Mouse (Mus musculus): ENCODE measurements around the gene 5730596B20Rik. TPM values are rescaled to one million over a fixed set of nuclear protein-coding genes. Genes with fewer than 3 reads are reported as not detected.
A peak's percentile ranks its signal among the peaks of the same experiment; 100 is the strongest.

5730596B20Rik gene
- polyA plus RNA-seq (2014; fragmentation: Nextera tagmentation; extraction: Ambion mirVana) = 2.5 and 2.8 TPM in 2 replicates

GRCm38 (mm10) chr6:52177061-52177735, at the start of gene 5730596B20Rik:
TSS of gene 5730596B20Rik (plus strand) at chr6:52177498.
- Histone ChIP-seq H3K9ac (ENCODE audit: low read length) (peak within 1 kb of the TSS; percentile 85), H3K4me3 (ENCODE audit: low read depth, low read length) (peak within 1 kb of the TSS; percentile 61), H3K4me1 (replicated peaks; ENCODE audit: control insufficient read depth, insufficient read depth, low read length) (peaks cover 26% of the 10 kb centered on the region), H3K27ac (ENCODE audit: low read depth) (peak within 1 kb of the TSS; percentile 97), H3K27me3 (replicated peaks; ENCODE audit: control insufficient read depth, insufficient read depth, low read length) (no peaks in the 10 kb centered on the region), H3K4me2 (ENCODE audit: low read length) (peak within 1 kb of the TSS; percentile 70), H3K36me3 (ENCODE audit: control insufficient read depth, insufficient read depth, low read length) (0 out of 2 replicates have a peak, but pooled peaks cover 9% of the 10 kb centered on the region), H3K9me3 (ENCODE audit: control insufficient read depth, low read length) (no peaks in the 10 kb centered on the region)
- no peak for ATAC-seq (replicated peaks; ENCODE audit: low FRiP score, low TSS enrichment, low read depth)
- DNase-seq (ENCODE audit: low spot score) = peak; percentile 84
- 1% methylated on average over 36 of the region's 36 CpGs for WGBS

- no peak overlapping the region for H3K27ac ChIP-seq (ENCODE audit: low read depth)
- H3K27me3 ChIP-seq (replicated peaks; ENCODE audit: control insufficient read depth, insufficient read depth, low read length) = no peaks in the 10 kb centered on the region
- no peak overlapping the region for H3K4me2 ChIP-seq (ENCODE audit: low read length)
- no peak overlapping the region for H3K9ac ChIP-seq (ENCODE audit: low read length)
- ATAC-seq (replicated peaks; ENCODE audit: low FRiP score, low TSS enrichment, low read depth) (no peak), DNase-seq (ENCODE audit: low spot score) (peak; percentile 50)
- 0 out of 2 replicates have a peak, but pooled peaks cover 7% of the 10 kb centered on the region for H3K4me1 ChIP-seq (replicated peaks; ENCODE audit: control insufficient read depth, insufficient read depth, low read length)
- no peak overlapping the region for H3K4me3 ChIP-seq (ENCODE audit: low read depth, low read length)
- WGBS = 62% methylated on average over 9 of the region's 9 CpGs
- H3K9me3 ChIP-seq (ENCODE audit: control insufficient read depth, low read length) = no peaks in the 10 kb centered on the region
- H3K36me3 ChIP-seq (ENCODE audit: control insufficient read depth, insufficient read depth, low read length) = no peaks in the 10 kb centered on the region
Measured at GRCm38 (mm10) chr6:52137841-52138535, 39.3 kb upstream of the 5730596B20Rik start.

DNA sequence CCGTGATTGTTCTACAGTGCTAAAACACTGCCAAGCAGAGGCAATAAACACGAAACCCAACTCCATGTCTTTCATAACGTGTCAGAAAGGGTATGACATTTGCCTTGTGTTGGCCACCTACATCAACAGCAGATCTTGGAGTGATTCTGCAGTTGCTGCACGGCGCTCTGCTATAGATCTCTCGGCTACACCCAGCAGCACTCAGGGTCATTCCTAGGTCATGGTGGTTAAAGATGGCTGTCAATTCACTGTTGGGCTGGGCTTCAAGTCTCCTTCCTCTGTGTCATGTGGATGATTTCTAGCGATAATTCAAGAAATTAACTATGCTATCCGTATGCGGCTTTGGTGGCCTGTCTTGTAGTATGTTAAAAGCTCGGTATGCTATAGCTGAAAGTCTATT, 38.7 kb upstream of the 5730596B20Rik start:
- 0 out of 2 replicates have a peak, but pooled peaks cover 7% of the 10 kb centered on the region for H3K4me1 ChIP-seq (replicated peaks; ENCODE audit: control insufficient read depth, insufficient read depth, low read length)
- DNase-seq (ENCODE audit: low spot score) (peak; percentile 47), ATAC-seq (replicated peaks; ENCODE audit: low FRiP score, low TSS enrichment, low read depth) (no peak)
- H3K9ac ChIP-seq (ENCODE audit: low read length) = no peak overlapping the region
- WGBS = 37% methylated on average over 10 of the region's 10 CpGs
- H3K27me3 ChIP-seq (replicated peaks; ENCODE audit: control insufficient read depth, insufficient read depth, low read length) = no peaks in the 10 kb centered on the region
- H3K4me2 ChIP-seq (ENCODE audit: low read length) = no peak overlapping the region
- H3K36me3 ChIP-seq (ENCODE audit: control insufficient read depth, insufficient read depth, low read length) = no peaks in the 10 kb centered on the region
- H3K9me3 ChIP-seq (ENCODE audit: control insufficient read depth, low read length) = no peaks in the 10 kb centered on the region
- H3K27ac ChIP-seq (ENCODE audit: low read depth) = no peak overlapping the region
- H3K4me3 ChIP-seq (ENCODE audit: low read depth, low read length) = no peak overlapping the region

DNA sequence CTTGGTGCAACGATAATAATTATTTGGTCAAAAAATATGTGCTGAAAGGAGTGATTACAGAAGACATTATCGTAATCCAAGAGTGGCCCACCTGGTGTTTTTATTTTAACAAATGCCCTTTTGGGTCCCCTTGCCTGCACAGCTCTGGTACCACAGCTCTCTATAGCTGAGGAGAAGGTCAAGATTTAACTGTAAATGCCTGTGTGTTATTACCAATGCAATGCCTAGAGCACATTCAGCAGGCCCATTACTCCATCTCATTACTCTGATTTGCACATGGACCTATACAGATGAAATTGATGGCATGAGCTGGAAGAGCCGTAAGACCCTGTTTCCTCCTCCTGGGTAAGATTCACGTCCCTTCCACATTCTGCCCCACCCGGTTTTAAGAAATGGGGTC, 38.2 kb upstream of the 5730596B20Rik start:
- ATAC-seq (replicated peaks; ENCODE audit: low FRiP score, low TSS enrichment, low read depth) (no peak), DNase-seq (ENCODE audit: low spot score) (peak; percentile 47)
- 81% methylated on average over 5 of the region's 5 CpGs for WGBS
- Histone ChIP-seq H3K4me3 (ENCODE audit: low read depth, low read length) (no peak overlapping the region), H3K36me3 (ENCODE audit: control insufficient read depth, insufficient read depth, low read length) (no peaks in the 10 kb centered on the region), H3K27me3 (replicated peaks; ENCODE audit: control insufficient read depth, insufficient read depth, low read length) (no peaks in the 10 kb centered on the region), H3K27ac (ENCODE audit: low read depth) (no peak overlapping the region), H3K9ac (ENCODE audit: low read length) (no peak overlapping the region), H3K4me1 (replicated peaks; ENCODE audit: control insufficient read depth, insufficient read depth, low read length) (0 out of 2 replicates have a peak, but pooled peaks cover 7% of the 10 kb centered on the region), H3K9me3 (ENCODE audit: control insufficient read depth, low read length) (no peaks in the 10 kb centered on the region), H3K4me2 (ENCODE audit: low read length) (no peak overlapping the region)

GRCm38 (mm10) chr6:52150401-52150966, 26.8 kb upstream of the 5730596B20Rik start:
- no peak for DNase-seq (ENCODE audit: low spot score)
- peak; percentile 51; the same call in 1 of the 2 replicates for ATAC-seq (replicated peaks; ENCODE audit: low FRiP score, low TSS enrichment, low read depth)
- H3K9me3 ChIP-seq (ENCODE audit: control insufficient read depth, low read length) = no peaks in the 10 kb centered on the region
- H3K27me3 ChIP-seq (replicated peaks; ENCODE audit: control insufficient read depth, insufficient read depth, low read length) = peaks cover 34% of the 10 kb centered on the region
- peak overlapping the region; percentile 37 for H3K4me2 ChIP-seq (ENCODE audit: low read length)
- H3K4me3 ChIP-seq (ENCODE audit: low read depth, low read length) = no peak overlapping the region
- H3K9ac ChIP-seq (ENCODE audit: low read length) = no peak overlapping the region
- 9% methylated on average over 16 of the region's 16 CpGs for WGBS
- H3K27ac ChIP-seq (ENCODE audit: low read depth) = no peak overlapping the region
- H3K4me1 ChIP-seq (replicated peaks; ENCODE audit: control insufficient read depth, insufficient read depth, low read length) = peaks cover 11% of the 10 kb centered on the region
- H3K36me3 ChIP-seq (ENCODE audit: control insufficient read depth, insufficient read depth, low read length) = no peaks in the 10 kb centered on the region

DNA sequence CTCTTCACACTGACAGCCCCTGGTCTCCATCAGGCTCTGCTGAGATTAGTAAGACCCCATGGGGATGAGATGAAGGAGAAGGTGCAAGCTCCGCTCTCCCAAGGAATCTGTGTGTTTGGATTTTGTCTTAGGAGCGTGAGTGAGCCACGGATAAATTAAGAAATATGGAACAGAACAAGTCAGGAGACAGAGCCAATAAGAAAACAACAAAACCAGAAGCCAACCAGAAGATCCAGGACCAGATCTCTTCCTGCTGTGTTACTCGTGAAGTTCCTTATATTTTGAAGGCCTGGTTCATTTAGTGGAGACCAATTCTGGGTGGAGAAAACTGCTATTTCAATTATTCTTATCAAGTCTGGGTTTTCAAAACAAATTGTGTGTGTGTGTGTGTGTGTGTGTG, 25.7 kb upstream of the 5730596B20Rik start:
- no peak overlapping the region for H3K9ac ChIP-seq (ENCODE audit: low read length)
- H3K4me1 ChIP-seq (replicated peaks; ENCODE audit: control insufficient read depth, insufficient read depth, low read length) = peaks cover 11% of the 10 kb centered on the region
- no peak overlapping the region for H3K4me2 ChIP-seq (ENCODE audit: low read length)
- H3K4me3 ChIP-seq (ENCODE audit: low read depth, low read length) = no peak overlapping the region
- H3K36me3 ChIP-seq (ENCODE audit: control insufficient read depth, insufficient read depth, low read length) = no peaks in the 10 kb centered on the region
- H3K9me3 ChIP-seq (ENCODE audit: control insufficient read depth, low read length) = no peaks in the 10 kb centered on the region
- WGBS = 41% methylated on average over 4 of the region's 4 CpGs
- H3K27ac ChIP-seq (ENCODE audit: low read depth) = no peak overlapping the region
- peaks cover 44% of the 10 kb centered on the region for H3K27me3 ChIP-seq (replicated peaks; ENCODE audit: control insufficient read depth, insufficient read depth, low read length)
- DNase-seq (ENCODE audit: low spot score) (no peak), ATAC-seq (replicated peaks; ENCODE audit: low FRiP score, low TSS enrichment, low read depth) (0 out of 2 replicates have a peak, but pooled peaks have one; percentile 14)

DNA sequence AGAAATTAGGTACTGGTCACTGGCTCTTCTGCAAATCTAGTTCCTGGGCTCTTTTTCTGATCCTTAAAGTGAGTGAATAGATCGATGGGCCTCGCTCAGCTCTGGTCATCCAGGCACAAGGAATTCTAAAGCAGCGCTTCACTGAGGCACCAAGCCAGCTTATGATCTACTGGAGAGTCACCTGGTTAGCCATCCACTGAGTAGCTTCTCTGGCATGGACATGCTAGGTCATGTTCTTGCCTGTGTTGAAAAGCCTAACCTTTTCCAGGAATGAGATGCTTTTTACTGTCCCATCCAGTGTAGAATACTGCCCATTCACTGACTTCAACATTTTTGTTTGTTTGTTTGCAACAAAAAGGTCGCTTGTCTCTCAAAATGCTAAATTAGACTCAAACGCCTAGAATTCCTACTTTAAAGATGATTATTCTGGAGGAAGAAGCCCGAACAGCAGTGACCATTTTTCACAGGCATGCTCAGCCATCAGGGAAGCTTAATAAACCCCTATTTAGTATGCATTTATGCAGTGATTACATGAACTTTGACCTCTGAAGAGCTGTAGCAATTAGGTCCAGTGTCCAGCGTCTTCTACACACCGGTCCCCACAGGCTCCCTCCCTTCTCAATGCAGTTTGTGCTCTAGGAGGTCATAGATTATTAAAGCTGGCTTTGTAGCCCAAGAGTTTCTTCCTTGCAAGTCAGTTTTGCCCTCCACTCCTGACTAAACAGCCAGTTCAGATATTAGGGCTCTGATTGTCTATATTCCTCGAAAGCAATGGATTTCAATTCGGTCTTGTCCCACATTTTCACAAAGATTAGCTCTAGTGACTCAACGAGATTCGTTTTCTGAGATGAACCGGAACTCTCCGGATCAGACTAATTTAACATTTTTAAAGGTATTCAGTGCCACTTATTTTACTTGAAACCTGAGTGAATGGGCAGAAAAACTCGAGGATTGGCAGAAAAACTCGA, 24.8 kb upstream of the 5730596B20Rik start:
- no peak overlapping the region for H3K27ac ChIP-seq (ENCODE audit: low read depth)
- no peaks in the 10 kb centered on the region for H3K9me3 ChIP-seq (ENCODE audit: control insufficient read depth, low read length)
- no peaks in the 10 kb centered on the region for H3K36me3 ChIP-seq (ENCODE audit: control insufficient read depth, insufficient read depth, low read length)
- H3K4me1 ChIP-seq (replicated peaks; ENCODE audit: control insufficient read depth, insufficient read depth, low read length) = peaks cover 18% of the 10 kb centered on the region
- H3K27me3 ChIP-seq (replicated peaks; ENCODE audit: control insufficient read depth, insufficient read depth, low read length) = peaks cover 54% of the 10 kb centered on the region
- H3K9ac ChIP-seq (ENCODE audit: low read length) = no peak overlapping the region
- H3K4me3 ChIP-seq (ENCODE audit: low read depth, low read length) = no peak overlapping the region
- H3K4me2 ChIP-seq (ENCODE audit: low read length) = no peak overlapping the region
- WGBS = 37% methylated on average over 16 of the region's 16 CpGs
- peak; percentile 54 for DNase-seq (ENCODE audit: low spot score)
- no peak for ATAC-seq (replicated peaks; ENCODE audit: low FRiP score, low TSS enrichment, low read depth)

DNA sequence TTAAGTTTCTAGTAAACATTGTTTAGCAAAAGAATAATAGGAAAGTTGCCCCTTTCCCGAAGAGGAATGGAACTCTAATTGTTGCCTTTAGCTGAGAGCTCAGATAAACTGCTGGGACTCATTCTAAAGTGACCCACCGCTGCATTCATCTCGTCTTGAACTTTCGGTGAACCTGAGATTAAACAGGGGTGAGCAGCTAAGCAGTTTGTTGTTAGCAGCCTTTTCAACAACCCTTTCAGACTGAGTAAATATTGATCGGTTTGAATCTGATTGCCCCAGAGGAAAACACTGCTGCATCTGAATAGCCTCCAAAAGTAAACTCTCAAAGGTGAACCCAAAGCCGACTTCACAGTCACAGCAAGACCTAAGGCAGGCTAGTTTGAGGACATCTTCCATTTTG, 24.0 kb upstream of the 5730596B20Rik start:
- Histone ChIP-seq H3K27ac (ENCODE audit: low read depth) (no peak overlapping the region), H3K4me1 (replicated peaks; ENCODE audit: control insufficient read depth, insufficient read depth, low read length) (peaks cover 21% of the 10 kb centered on the region), H3K4me3 (ENCODE audit: low read depth, low read length) (no peak overlapping the region), H3K36me3 (ENCODE audit: control insufficient read depth, insufficient read depth, low read length) (no peaks in the 10 kb centered on the region), H3K9ac (ENCODE audit: low read length) (no peak overlapping the region), H3K4me2 (ENCODE audit: low read length) (no peak overlapping the region), H3K9me3 (ENCODE audit: control insufficient read depth, low read length) (no peaks in the 10 kb centered on the region), H3K27me3 (replicated peaks; ENCODE audit: control insufficient read depth, insufficient read depth, low read length) (peaks cover 56% of the 10 kb centered on the region)
- ATAC-seq (replicated peaks; ENCODE audit: low FRiP score, low TSS enrichment, low read depth) (no peak), DNase-seq (ENCODE audit: low spot score) (no peak)
- WGBS = 13% methylated on average over 6 of the region's 6 CpGs

Data from intestine, embryonic 14.5 days (tissue).